Mouse (Mus musculus): ENCODE data around the gene Nckap5.

GRCm38 (mm10) chr1:126799379-126799798, 31.2 kb downstream of the Nckap5 start:
- TF ChIP-seq CTCF (IDR thresholded peaks at IDR 0.05; ENCODE audit: insufficient read depth, low read length) (no peak), POLR2A (IDR thresholded peaks at IDR 0.05; ENCODE audit: borderline replicate concordance, extremely low read depth, low read depth, low read length) (no peak)
